Mouse (Mus musculus): ENCODE measurements around the gene Tm4sf5.
"Not testable (repeated sequence)": the region's sequence is repeated elsewhere in the genome, so short reads cannot be mapped to it uniquely, and the experiment has no call there.

Gene Tm4sf5

DNA sequence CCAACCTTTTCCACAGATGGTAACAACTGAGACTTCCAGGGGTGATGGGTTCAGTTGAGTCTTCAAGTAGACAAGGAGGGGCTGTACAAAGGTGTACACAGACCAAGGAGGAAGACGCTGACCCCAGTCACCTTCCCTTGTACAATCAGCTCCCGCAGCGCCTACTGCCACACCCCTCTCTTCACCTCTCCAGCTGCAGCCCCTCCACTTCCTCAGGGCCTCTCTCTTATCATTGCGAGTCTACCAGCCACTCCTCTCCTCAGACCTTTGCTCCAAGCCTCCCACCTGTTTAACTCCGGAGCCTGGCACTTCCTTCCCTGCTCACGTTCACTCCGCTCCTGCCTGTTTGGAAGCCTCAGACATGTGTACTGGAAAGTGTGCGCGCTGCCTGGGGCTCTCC is at the start of gene Tm4sf5:
Gene Tm4sf5, plus strand, starts transcription at position 275 of the 400 bp plus-strand sequence.
- no peak for DNase-seq (ENCODE audit: low read depth in 2 of 2, low spot score in 2 of 2)

DNA sequence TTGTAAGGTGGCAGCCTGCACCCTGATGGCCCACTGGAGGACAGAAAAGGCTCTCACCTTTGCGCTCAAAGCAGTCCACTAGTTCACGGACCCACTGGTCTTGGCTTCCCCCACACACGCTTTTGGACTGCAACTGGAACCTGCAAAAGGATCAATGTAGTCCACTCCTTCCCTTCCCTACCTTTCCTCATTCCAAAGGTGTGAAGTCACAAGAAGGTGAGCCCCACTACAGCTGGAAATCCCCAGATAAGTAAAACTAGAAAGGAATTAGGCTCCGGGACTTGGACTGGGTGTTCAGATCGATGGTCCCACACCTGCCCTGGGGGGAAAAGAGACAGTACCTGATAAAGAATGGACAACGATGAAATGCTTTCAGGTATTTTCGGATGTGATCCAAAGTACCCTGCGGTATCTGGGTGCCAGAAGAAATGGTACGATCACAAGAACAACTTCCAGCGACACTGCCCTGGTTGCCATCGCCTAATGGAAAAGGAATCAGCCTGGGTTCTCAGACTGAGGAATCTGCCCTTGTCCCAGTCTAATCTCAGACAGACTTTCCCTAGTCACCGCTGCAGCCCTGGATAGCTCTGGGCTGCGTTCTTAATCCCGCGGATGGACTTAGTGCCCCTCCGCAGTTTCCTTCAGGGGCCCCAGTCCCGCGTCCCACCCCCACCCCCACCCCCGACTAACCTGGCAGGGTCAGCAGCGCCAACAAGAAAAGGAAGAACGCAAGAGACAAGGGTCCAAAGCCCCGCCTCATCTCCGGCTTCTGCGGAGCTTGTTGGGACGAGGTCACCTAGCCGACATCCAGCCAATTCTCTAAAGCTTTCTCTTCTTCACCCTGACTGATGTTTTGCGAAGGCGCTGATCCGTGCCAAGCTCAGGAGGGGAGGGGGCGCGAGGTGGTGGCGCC is 46.1 kb upstream of the Tm4sf5 start, which contains the start of gene Zmynd15:
Gene Zmynd15, plus strand, starts transcription at position 746 of the 913 bp plus-strand sequence.
- DNase-seq (ENCODE audit: low read depth in 2 of 2, low spot score in 2 of 2), result no peak

DNA sequence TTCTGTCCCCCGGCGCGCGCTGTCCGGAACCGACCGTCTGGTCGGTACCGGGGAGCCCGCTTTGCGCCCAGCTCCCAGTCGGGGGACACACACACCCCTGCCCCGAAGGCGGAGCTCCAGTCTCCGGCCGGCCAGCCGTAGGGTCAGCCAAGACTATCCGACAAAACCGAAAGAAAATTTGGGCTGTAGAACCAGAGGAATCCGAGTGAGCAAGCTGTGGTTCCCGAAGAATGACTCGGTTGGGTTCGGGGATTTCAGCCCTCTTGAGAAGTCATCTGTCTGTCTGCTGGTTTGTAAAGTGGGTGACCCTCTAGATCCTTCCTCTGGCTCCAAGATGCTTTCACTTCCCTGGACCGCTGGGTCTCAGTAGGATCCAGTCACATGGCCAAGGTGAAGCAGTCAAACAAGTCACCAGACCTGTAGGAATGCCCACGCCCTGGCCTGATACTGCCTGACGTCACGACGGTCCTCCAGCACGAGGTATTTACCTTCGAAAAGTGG is 45.4 kb upstream of the Tm4sf5 start, which contains the start of gene Cxcl16:
Gene Cxcl16, minus strand, starts transcription at position 384 of the 501 bp plus-strand sequence.
- DNase-seq (ENCODE audit: low read depth in 2 of 2, low spot score in 2 of 2), result no peak

DNA sequence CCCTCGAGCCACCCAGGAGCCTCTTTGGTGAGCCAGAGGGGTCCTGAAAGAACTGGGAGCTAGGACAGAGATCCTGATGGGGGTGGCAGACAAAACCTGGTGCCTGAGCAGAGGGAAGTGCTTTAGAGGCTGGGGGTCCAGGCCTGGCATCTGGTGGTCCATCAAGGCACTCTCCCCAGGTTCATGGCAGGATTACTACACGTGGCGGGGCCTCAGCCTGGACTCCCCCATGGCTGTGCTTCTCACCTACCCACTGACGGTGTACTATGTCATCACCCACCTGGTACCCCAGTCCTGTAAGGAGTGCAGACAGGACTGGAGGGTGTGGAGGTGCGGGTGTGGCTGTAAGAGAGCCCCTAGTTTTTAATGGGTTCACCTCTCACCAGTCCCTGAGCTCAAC is 41.1 kb upstream of the Tm4sf5 start:
- no peak for DNase-seq (ENCODE audit: low read depth in 2 of 2, low spot score in 2 of 2)

DNA sequence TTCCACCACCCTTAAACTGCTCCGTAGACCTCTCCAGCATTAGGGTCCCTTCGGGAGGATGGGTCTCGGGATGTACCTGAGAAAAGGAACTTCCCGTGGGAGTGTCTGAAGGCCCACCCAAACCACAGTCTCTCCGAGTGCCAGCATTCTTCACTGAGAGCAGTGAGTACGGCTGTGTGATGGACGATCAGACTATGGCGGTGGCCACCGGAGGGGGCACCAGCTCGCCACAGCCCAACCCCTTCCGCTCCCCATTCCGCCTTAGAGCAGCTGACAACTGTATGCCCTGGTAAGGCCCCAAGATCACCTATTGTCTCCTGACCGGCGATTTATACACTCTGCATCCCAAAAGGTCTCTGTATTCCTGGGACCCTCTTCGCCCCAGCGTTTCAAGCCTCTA is 39.8 kb upstream of the Tm4sf5 start:
- DNase-seq (ENCODE audit: low read depth in 2 of 2, low spot score in 2 of 2), result no peak

DNA sequence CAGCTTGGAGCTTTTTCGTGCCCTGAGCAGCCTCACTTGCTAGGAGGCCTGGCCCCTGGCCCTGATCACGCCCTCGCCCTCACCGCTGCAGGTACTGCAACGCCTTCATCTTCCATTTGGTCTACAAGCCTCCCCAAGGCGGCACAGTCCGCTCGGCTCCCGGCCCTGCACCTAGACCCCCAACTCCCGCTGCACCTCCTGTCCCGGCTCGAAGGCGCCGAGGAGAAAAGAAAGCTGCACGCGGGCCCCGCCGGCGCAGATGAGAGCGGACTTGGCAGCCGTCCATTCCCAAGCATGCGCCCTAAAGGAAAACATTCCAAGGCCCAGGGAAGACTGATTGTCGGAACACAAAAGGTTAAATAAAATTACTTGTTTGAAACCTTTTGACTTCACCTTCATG is 39.2 kb upstream of the Tm4sf5 start:
- no peak for DNase-seq (ENCODE audit: low read depth in 2 of 2, low spot score in 2 of 2)

DNA sequence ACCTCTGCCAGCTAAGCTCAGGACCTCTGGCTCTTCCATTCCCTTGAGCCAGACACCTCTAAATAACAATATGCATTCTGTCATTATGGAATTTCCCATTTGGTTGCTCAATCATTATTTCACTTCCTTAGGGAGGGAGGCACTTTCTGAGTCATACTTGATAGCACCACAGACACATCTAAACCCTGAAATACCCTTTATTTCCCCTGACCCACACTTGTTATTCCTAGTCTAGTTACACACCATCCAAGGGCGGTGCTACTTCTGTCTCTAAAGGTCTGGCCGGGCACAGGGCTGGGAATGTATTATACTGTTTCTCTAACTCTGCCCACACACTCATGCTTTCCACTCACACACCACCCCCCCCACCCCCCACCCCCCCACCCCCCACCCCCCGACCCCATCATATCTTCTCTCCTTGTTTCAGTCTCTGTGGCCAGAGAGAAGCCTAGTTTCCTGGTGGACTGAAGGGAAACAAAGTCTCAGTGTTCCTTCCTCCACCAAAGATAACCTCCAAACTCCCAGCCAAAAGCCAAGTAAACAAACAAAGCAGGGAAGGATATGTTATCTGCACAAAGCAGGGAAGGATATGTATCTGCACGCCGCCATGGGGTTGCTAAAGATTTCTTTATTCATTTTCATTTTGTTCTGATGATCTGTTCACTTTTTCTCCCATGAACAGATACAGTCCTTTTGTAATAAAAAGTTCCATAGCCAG is 37.0 kb upstream of the Tm4sf5 start:
- DNase-seq (ENCODE audit: low read depth in 2 of 2, low spot score in 2 of 2), result no peak

DNA sequence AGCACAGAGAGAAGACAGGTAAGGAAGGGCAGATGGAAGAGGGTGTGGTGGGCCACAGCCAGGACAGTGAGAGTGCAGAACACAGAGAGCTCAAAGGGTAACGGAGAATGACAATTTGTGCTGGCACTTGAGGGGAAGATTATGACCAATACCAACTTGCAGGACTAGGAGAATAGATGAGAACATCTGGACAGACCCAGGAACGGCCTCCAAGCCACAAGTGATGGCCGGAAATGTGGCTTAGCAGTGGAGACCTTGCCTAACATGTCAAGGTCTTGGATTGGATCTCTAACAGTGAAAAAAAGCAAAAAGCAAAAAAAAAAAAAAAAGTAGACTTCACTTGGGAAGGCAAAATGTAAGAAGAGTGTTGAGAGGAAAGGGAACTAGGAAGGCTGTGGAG is 35.3 kb upstream of the Tm4sf5 start:
- no peak for DNase-seq (ENCODE audit: low read depth in 2 of 2, low spot score in 2 of 2)

DNA sequence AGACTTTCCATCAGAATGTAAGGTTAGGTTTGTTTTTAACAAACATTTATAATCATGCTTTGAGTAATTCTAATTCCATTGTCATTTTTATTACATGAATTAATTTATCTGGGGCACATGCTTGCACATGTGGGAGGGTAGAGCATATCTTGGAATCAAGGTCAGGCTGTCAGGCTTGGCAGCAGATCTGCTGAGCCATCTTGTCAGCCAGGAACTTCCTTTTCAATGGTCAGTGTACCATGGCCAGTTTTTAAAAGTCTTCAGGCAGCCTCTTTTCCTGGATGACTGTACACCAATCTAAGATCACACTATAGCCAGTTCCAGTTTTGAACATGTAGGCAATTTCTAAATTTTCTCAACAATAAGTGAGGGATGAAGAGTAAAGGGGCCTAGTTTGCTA is 32.3 kb upstream of the Tm4sf5 start:
- no peak for DNase-seq (ENCODE audit: low read depth in 2 of 2, low spot score in 2 of 2)

DNA sequence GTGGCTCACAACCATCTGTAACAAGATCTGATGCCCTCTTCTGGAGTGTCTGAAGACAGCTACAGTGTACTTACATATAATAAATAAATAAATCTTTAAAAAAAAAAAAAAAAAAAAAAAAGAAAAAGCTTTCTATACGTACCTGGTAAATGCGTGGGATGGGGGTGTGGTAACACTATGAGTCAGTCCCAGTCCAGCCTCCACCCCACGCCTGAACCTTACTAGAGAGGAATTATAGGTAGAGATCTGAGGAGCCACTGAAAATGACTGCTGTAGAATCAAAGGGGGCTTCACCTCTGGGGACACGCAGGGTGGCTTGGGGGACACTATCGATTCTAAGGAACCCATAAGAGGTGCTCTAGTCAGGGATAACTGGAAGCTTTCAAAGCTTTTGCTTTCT is 31.8 kb upstream of the Tm4sf5 start:
- DNase-seq (ENCODE audit: low read depth in 2 of 2, low spot score in 2 of 2), result not testable (repeated sequence)

DNA sequence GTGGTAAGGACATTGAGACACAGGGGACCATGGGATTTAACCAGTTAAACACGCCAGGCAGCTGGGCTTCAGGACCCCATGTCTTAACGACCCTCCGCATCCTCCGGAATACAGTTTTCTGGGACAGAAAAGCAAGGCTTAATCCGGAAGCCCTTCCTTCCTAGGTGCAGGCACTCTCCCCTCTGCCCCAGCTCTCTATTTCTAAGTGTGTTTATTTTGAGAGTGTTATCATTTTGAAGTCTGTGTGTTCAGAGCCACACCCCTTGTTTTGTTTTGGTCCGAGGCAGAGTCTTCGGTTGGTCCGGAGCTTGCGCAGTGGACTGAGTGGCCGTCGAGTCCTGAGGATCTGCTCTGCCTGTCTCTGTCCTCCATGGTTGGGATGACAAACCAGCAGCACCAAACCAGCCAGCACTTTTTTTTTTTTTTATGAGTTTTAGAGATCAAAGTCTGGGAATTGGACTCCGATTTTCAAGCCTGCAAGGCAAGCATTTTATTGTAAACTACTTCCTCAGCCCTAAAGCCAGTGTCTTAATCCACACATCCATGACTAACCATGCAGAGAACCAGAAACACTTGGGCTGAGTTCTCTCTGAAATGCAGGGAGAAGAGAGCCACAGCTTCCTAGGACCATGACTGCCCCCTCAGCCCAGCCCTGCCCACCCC is 30.0 kb upstream of the Tm4sf5 start:
- no peak for DNase-seq (ENCODE audit: low read depth in 2 of 2, low spot score in 2 of 2)

DNA sequence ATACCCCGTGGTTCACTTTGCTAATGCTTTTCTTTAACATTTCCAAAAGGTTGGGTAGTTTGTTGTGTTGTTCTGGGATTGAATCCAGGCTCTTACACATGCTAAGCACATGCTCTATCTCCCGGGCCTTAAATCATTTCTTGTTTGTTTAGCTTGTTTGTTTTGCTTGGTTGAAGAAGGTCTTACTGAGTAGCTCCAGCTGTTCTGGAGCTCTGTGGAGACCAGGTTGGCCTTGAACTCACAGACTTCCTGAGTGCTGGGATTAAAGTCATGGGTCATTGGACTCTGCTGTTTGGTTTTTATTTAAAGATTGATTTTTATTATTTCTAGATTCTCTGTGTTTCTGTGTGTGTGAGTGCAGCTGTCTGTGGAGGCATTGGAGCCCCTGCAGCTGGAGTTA is 19.5 kb upstream of the Tm4sf5 start:
- DNase-seq (ENCODE audit: low read depth in 2 of 2, low spot score in 2 of 2), result no peak

DNA sequence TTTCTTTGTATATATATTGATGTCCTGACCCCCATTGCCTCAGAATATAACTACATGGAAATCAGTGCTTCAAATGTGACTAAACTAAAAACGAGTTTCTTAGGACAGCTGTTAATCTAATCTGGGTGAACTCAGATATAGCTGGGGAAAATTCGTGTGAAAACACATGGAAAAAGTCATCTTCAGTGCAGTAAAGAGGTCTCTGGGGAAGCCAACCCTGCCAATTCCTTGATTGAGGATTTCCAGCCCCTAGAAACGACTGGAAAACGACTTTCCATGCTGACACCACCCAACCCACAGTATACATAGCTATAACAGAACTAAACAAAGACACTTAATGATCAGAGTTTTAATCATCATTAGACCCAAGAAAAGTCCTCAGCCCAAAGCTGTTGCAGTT is 17.2 kb upstream of the Tm4sf5 start:
- no peak for DNase-seq (ENCODE audit: low read depth in 2 of 2, low spot score in 2 of 2)

DNA sequence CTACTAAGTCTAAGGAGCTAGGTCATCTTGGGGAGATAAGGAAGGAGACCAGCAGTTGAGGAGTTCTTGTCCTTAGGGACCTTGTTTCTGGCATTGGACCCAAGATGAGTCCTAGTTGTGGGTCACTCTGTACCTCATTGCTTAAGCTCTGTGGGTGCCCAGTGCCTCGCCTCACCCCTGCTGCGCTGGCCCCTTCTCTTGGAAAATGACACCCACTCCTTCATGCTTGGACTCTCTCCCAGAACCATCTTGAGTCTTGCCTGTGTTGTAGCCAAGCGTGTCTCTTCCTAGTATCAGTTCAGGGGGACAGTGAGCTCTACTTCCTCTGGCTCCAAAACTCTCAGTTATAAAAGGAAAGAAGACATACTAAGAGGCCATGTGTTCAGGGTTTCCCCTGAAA is 15.9 kb upstream of the Tm4sf5 start:
- DNase-seq (ENCODE audit: low read depth in 2 of 2, low spot score in 2 of 2), result no peak

DNA sequence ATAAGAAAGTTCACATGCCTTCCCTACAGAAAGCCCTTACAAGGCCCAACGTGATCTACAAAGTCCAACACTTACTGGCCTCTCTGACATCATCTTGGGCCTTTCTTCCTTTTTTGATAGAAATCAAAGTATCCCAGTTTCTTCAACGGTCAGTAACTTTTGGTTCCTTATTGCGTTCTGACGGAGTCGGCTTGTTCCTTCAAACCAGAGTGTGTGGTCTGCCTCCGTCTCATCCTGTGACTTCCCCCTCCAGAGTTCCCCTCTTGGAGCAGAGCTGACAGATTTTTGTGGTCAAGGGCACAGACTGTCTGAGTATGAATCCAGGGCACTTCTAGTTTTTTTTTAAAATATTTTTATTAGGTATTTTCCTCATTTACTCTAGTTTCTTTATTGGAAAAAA is 15.4 kb upstream of the Tm4sf5 start:
- DNase-seq (ENCODE audit: low read depth in 2 of 2, low spot score in 2 of 2), result no peak

DNA sequence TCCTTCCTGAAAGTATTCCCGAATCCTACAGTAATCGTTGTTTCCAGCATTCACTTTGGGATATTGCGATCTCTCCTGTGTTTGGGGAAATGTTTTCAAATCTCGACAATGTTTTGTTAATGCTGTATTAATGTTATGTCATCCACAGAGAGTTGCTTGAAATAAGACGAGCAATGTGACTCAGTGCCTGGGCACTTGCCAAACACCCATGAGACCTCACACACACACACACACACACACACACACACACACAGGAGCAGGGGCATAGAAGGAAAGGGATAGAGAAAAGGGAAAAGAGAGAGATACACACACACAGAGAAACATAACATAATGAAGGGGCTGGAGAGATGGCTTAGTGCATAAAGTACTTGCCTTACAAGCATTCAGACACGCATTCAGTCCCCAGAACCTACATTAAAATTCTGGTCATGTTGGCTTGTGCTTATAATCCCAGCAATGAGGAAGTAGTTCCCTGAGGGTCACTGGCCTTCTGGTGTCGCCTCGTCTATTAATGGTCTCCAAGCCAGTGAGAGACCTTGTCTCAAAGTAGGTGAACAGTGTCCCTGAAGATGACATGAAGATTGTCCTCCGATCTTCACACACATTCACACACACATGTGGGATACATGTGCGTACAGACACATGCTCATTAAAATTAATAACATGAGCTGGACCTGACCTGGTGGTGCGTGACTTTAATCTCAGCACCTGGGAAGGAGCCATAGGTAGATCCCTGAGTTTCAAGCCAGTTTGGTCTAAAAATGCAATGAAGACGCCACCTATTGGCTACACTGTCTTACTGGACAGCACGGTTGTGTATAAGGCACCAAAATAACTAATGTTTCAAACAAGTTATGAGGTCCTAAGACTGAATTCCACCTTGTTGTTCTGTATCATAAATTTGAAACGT is 5.2 kb upstream of the Tm4sf5 start:
- DNase-seq (ENCODE audit: low read depth in 2 of 2, low spot score in 2 of 2), result no peak

DNA sequence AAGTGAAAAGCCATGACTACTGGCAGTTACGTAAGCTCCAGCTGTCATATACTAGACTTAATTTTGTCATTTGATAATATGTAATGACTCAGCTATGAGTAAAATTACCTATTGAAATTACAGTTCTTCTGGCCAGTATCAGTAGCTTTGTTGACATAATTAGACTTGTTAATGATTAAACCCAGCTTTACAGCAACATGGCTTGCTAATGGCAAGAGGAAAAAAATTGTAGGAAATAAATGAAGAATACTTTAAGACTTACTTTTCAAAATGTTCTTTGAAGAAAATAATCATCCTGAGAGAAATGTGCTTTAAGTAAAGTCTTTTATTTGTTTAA is 4.6 kb upstream of the Tm4sf5 start:
- DNase-seq (ENCODE audit: low read depth in 2 of 2, low spot score in 2 of 2), result no peak

DNA sequence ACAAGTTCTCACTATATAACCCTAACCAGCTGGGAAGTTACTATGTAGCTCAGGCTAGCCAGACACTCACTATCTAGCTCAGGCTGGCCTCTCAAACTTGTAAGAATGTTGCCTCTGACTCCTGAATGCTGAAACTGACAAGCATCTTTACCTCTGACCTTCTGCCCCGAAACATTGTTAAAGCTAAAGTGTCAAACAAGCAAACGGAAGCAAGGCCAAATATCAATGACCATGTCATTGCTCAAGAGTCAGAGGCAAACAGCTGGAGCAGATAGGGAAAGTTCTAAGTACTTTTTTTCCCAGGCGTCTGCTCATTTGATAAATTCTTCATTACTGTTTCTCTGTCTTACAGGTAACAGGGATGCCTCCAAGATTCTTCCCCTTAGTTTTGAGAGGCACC is 3.0 kb upstream of the Tm4sf5 start:
- DNase-seq (ENCODE audit: low read depth in 2 of 2, low spot score in 2 of 2), result no peak

DNA sequence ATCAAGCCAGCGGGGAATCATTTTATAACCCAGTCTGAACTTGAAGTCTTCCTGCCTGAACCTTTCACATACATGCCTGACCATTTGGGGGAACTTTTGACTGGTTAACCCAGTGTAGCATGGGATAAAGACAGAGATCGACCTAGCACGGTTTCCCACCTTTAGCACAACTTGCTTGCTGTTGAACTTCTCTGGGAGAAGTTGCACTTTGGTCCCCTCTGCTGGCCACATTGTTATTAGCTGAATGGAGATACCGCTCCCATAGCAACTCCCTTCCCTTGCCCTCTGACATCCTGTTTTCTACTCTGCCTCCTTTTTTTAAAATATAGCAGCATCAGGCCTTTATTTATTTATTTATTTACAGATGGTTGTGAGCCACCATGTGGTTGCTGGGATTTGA is 1.3 kb downstream of the Tm4sf5 start:
- peak; percentile 62 to 79 for DNase-seq (ENCODE audit: low read depth in 2 of 2, low spot score in 2 of 2)

DNA sequence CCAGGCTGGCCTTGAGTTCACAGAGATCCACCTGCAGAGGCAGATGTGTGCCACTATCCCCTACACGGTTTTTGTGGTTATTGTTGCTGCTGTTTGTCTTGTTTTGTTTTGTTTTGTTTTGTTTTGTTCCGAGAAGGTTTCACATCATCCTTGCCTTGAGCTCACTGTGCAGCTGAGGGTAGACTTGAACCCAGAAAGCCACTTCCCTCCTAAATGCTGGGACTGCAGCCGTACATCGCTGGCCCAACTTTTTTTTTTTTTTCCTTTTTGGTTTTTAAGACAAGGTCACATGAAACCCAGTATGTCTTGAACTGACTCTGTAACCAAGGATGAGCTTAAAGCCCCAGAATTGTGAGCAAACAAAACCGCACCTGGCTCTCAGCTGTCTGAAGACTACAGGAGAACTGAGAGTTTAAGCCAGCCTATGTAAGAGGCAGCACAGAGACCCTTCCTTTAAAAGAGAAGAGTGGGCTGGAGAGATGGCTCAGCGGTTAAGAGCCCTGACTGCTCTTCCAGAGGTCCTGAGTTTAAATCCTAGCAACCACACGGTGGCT is 2.0 kb downstream of the Tm4sf5 start:
- no peak for DNase-seq (ENCODE audit: low read depth in 2 of 2, low spot score in 2 of 2)
